Mouse (Mus musculus) stomach, adult 2 months (tissue): ENCODE measurements around the gene Tmem260. TPM values are rescaled to one million over a fixed set of nuclear protein-coding genes. Genes with fewer than 3 reads are reported as not detected.

ENCODE experiments used
- polyA plus RNA-seq: library from polyadenylated mRNA; depleted of rRNA; stranded (reverse); fragments of >200 nt; gene quantifications from 2 replicates; pipeline ENCODE4 v1.2.3, GENCODE M21; 2012; rRNA removed

The Tmem260 gene
- 6.2 and 8.0 TPM in 2 replicates for polyA plus RNA-seq

GRCm38 (mm10) chr14:48445984-48446683, at the start of gene Tmem260:
Gene Tmem260, plus strand, starts transcription at chr14:48446124.

Other genes with a start within 250 kb of the Tmem260 start
- gene Otx2, start 227.7 kb downstream of the Tmem260 start, polyA plus RNA-seq: not detected in 2 replicates